Mouse (Mus musculus): ENCODE measurements around the gene Npas3.
A peak's percentile ranks its signal among the peaks of the same experiment; 100 is the strongest.

Gene Npas3

DNA sequence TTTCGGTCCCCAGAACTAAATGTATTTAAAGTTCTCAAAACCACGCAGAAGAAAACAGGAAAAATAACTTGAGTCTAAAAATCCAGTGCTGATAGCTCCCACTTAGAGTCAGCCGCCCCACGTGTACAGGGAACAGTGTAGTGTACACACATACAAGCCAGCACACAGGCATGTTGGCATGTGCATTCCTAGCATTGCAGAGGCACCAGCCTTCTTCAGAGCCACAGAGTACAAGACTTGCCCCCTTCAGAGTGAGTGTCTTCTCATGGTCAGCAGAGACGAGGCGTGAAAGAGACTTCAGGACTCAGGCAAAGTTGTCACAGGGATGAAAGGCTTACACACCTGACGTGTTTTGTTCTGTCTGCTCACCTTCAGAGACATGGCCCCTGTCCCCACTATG, 565.8 kb downstream of the Npas3 start:
- DNase-seq = no peak

DNA sequence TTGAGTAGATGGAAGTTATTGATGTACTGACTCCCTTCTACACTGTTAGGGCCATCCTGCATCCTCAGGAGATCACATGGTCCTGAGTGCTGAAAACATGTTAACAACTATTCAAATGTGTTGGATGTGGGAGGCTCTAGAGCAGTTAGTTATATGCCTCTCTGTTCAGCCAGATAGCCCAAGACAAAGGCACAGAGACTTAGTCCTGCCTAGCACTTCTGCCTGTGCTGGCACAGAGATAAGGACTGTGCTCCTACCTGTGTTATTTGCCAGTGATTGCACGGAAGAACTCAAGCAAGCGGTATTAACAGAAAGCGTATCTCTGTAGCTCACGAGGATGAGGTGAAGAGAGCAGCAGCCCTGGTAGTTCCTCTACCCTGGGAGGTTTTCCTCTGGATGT, 571.5 kb downstream of the Npas3 start:
- DNase-seq = no peak

DNA sequence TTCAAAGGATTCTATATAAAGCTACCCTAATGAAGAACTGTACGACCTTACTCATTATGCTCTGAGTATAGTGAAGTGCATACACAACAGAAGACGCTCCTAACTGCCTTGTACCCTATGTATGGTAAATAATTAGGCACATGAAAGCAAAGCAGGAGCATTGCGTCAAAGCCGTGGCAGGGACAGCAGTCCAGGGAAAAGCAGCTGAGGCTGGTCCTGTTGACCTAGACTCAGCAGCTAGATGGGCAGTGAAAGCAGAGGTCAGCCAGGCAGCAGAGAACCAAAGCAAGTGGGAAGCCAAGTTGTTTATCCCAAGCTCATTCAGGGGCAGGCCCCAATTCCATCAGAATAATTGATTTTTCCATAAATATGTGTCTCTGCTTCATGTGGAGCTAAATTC, 574.4 kb downstream of the Npas3 start:
- no peak for DNase-seq

DNA sequence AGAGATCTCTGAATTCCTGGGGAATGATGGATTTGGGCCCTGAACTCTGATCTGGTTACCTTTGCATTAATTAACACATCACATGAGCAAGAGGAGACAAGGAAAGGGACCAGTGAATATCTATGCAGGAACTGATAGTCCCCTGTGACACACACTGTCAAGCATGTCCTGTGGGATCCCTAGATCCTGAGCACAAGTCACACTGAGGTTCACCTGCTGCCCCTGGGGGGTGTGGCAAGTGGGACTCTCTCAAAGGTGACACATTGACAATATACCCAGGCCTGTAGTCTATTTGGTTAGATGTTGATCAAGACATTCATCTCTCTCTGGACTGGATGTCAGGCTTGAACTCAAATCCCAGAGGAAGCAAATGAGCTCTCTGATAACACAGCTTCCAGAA, 576.8 kb downstream of the Npas3 start:
- no peak for DNase-seq

DNA sequence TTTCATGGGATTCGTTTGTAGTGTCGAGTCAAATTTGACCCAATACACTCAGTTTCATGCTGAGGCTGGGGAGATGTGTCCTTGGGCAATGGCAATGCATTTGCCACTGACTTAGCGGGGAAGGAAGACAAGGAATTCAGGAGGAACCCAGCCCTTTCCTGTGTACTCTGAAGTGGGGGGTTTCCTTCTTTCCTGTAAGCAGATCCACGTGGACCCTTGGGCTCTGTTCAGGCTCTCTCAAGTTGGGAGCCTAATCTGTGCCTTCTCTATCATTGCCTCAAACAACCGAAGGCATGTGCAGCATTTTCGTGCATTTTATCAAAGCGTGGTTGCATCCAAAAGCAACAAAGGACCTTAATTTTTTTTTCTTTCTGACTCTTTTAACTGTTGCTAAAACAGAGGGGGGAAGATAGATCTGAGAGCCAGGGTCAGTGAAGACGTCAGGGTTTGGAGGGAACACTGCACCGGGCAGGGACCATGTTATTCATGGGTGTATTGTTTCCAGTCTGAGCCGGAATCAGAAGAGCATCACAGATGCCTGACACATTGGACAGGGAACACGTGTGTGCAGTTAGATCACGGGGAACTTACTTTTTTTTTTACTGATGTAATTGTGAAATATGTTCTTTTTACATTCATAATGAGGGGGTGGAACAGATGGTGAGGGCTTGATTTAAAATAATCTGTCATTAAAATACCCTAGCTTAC, 577.6 kb downstream of the Npas3 start:
- DNase-seq = no peak

DNA sequence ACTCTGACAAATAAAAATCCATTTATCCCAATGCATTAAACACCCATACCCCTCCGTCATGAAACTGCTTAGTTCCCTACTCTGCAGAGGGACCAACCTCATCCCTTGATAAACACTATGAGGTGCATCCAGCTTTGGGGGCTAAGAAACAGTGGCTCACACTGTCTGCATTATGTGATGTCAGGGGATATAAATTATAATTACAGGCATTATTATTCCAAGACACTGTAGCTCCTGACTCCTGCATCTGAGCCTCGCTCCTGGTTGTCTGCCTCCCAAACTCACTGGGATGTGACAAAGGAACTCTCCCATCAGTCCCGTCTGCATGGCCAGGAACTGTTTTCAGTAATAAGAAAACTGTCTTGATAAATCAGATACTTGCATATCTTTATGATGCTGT, 578.3 kb downstream of the Npas3 start:
- no peak for DNase-seq

DNA sequence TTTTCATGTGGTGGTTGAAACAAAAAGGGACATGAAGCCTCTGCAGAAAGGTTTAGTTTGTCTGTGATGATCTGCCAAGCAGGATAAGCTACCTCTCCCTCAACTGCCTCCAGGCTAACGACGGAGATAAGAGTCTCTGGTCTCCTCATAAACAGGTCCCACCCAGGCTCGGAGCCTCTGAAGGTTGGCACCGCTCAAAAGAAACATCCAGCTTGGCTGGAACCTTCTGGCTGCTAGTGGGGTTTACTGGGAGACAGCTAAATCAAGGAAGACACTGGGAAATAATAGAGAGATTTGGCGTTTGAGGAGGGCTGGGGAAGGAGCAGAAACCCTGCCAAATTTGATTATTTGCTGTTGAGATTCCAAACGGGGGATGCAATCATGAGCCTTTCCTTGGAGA, 584.1 kb downstream of the Npas3 start:
- peak; percentile 86 for DNase-seq

DNA sequence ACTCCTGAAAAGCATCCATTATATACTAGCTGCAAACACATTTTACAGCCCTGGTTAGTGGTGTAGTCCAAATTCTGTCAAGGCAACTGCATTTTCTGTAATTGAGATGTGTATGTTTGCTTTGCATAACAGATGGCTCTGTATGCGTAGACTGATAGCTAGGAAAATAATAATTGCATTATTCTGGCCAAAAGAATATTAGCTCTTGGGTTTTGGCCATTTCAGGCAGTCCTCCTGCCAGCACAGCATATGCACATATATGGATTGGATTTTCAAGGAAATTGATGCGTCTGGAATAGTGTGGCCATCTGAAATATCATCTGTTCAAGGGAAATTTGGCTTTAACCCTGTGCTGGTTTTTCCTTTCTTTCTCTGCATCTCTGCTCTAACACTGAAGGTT, 584.9 kb downstream of the Npas3 start:
- DNase-seq = no peak

DNA sequence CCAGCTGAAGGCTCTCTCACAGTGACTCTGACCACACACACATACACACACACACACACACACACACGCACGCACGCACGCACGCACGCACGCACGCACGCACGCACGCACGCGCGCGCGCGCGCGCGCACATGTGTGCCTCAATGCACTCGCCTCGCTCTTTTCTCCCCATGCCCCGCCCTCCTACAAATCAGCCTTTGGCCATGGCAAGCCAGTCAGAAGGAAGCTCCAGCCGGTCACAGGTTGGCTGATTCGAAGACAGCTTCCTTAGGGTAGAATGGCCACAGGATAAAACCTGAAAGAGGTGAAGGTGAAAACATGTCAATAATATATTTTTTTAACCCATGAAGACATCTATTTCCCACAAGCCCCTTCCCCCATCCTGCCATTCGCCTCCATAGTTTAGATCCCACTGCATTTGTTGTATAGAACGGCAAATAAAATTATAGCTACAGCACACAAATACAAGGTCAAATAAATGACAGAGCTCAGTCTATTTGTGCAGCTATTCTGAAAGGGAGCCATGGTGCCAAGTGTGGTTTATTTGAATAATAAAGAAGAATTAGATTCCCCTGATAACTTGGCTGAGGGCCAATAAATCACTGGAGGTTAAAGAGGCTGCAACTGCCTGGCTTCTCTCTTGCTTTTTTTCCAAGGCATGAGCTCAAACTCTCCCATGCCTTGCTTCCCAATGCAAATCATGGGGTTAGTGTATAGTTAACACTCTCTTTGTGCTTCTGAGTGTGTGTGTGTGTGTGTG, 587.7 kb downstream of the Npas3 start:
- peak; percentile 63 for DNase-seq

DNA sequence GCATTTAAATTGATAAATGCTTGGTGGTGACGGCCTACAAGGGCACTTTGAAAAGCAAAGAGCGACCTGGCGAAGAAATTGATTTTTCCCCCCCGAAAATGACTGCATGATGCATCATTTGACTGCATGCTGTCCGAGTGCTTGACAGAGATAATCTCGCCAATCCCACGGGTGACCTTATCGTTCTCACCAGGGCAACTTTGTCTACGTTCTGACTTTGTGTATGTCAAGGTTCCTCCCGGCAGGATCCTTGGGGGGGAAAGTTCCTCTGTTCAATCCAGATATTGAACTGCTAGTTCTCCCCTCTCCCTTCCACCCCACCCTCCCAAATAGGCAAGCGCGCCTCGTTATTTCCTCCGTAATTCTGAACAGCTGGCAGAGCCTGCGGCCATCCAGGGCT, 588.9 kb downstream of the Npas3 start:
- peak; percentile 84 for DNase-seq

DNA sequence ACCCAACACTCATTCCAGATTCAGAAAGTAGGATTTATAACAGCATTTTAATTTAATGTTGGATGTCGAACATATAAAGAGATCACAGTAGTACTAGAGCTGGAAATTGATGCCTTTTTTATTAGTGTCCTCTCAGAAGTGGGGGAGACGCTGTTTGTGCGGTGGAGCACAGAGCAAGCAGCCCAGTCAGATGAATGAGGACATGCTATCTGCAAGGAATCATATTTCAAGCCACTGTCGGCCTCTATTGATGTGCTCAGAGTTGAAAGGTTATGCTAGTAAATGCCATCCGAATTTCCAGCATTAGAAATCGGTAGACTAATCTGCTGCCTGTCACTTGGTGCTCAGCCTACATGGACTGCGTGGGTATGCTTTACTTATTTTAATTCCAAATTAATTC, 590.1 kb downstream of the Npas3 start:
- DNase-seq = no peak

DNA sequence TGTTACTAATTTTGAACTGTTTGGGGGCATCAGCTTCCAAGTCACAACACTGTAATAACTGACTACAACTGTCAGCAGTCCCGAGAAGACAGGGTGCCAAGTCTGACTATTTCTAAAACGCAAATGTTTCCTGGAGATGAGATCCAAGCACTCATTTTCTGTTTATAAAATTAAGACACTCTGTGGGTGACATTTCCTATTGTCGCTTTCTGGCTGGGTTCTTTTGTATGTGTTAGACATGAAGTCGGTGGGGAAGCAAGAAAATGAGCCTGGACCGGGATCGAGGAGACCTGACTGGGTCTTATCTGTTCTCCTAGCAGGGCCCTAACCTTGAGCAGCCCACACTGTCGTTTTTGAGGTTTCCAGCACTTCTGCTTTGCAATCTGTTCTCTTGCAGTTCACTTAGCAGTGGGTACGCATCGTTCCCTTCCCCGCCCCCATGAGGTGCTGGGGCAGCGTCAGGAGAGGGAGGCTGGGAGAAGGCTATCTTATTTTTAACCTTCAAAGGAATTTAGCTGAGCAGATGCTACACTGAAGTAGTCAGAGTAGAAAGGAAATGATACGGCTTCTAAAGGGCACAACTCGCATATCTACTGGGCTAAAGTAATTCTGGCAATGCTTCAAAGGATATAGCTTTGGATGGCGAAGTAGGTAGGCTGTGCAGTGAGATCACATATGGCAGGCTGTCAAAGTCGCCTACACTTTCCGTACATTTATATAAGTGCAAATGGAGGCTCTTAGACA, 593.6 kb downstream of the Npas3 start:
- no peak for DNase-seq

DNA sequence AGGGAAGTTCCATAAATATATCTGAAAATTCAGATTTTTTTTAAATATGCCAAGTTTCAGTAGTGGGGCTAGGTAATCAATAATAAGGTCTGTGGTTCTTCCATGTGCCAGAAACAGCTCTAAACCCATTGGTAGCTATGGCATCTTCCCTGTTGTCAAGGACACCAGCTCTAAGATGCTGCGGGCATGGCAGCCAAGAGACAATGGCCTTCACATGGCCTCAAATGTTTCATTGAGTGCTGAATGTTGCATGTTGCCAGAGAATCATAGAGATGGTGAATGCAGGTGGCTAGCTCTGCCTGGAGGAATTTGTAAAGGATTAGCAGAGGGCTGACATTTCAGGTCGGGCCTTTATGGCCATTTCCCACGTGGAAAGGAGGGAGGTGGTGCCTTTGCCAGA, 595.1 kb downstream of the Npas3 start:
- DNase-seq = no peak

DNA sequence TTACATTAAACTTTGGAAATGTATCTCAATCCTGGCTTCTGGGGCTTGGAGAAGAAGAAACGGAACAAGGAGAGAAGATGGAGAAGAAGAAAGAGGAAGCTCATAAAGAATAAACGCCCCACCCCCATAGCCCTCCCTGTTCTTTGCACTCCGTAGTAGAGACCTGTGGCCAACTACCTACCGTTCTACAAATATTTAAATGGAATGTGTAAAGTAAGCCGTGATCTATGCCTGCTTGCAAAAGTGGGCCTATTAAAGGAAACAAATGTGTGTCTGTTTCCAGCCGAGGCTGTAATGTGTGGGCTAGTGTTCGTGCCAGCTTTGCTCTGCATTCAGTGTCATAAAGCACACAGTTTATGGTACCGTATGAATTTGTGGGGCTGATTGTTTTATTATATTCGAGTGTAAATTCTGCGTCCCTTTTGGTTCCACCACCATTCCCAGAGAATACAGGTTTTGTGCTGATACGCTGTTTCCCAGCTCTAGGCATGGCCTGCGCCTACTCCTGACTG, 597.7 kb downstream of the Npas3 start:
- DNase-seq = no peak

DNA sequence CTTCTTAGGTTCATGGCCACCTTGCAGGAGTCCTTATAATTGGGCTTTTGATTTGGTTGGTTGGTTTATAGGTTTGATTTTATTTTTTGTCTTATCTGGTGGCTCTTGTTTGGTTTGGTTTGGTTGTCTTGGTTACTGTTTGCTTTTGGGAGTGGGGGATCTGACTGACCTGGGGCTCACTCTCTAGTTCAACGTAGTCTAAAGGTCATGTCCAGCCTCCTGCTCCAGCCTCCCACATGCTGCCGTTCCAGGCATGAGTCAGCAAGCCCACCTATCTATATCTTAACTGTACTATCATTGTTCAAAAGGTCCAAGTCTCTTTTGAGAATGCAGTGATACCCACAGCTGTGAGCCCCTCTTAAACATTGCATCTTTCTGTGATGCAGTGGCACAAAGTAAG, 600.8 kb downstream of the Npas3 start:
- DNase-seq = no peak

DNA sequence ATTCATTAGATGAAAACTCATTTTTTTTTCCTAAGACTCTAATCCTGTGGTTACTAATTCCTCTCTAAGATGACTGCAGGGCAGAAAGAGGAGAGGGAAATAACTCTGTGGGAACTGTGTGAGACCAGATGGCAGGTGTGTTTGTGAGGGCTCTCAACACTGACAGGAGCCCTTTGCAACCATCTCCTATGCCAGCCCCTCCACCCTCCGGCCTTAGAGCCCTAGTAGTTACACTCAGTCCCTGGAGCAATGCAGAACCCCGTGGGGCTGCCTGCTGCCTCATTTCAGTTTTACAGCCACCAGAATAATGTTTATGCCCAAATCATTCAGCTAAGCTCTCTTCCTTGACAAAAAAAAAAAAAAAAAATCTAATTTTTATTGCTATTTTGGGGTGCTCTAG, 604.0 kb downstream of the Npas3 start:
- no peak for DNase-seq

DNA sequence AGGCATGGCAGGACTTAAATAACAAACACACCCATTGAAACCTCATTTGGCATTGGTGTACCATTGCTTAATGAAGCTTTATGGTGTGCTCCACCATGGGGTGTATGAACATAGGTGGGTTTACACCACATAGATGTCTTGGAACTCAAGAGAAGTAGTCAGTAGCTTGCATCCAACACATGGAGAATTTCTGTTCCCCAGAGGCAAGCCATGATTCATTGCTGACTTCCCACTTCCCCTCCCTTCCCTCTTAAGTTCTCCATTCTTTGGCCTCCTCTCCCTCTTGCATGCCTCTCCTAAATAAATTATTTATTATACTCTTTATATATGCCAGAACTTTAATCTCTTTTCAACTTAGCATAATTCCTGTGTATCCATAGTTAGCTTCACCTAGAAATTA, 611.7 kb downstream of the Npas3 start:
- no peak for DNase-seq

DNA sequence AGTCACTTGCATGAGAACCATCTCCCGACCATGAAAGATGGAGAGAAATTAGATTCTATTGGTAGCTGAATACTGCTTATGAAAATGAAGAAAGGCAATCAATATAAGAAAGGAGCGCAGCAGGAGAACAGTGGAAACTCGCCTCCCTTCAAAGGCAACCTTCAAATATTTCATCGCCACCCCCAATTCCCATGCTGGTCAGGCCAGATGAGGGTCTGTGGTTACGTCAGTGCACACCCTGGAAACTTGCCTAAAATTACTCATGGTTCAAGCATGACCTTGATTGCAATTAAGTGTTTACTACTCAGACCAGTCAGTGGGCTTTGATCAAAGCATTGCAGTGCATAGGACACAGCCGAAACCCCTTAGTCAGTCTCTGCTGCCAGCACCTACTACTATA, 613.8 kb downstream of the Npas3 start:
- DNase-seq = no peak

DNA sequence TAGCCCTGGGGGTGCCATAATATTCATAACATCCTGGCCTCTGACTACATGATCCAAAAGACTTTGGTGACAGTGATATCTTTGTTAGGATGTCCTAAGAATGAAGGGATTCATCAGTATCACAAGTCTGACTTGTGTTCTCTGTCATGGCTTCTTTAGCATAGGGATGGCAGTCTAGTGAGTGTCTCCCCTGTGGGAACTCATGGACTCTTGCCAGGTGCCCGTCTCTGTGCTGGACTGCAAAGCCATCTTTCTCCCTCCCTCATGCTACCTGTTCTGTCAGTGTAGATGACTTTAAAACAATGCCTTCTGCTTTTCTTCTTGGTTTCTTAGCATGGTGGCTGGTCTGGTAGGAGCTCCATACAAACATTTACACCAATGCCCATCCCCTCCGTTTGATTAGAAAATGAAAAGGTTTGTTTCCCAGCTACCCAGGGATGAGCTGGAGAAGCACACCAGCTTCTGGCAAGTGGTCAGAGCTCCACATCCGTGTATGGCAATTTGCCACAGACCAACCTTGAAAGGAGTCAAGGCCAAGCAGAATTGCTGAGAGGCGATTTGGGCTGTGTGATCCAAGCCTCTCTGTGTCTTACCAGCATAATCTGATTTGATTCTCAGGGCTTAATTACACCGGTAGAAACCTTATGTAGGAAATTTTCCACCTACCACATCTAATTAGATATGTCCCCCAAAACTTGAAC, 616.1 kb downstream of the Npas3 start:
- no peak for DNase-seq

DNA sequence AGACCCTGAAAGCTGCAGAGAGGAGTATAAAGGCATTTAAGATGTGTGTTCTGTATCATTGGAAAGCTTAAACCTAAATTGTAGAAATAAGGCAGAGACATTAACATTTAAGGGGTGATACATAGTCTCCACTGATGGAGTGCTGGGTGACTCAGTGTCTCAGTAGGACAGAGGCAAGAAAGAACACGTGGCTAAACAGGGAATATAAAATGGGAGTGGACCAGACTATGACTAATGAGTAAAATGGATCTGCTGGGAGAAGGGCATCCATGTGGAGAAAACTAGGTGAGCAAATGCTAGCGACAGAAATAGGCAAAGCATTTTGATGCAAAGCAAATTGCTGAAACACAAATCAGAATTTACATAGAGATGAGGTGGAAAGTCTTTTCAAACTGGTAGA, 617.2 kb downstream of the Npas3 start:
- DNase-seq = no peak

DNA sequence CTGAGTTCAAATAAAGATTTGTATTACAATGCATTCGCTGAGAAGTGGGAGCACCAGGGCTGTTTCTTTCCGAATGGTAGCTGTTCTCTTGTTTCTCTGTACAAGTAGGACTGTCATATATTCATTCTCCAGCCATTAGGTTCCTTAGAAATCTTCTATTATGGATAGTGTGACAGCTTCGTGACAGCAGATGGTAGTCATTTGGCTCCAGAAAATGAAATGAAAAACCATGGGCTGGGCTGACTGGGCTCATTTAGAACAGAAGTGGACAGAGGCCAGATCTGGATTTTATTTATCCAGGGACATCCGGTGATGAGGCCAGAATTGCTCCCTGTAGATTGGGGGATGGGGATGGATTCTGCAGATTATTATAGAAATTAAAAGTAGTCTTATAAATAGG, 621.5 kb downstream of the Npas3 start:
- no peak for DNase-seq

DNA sequence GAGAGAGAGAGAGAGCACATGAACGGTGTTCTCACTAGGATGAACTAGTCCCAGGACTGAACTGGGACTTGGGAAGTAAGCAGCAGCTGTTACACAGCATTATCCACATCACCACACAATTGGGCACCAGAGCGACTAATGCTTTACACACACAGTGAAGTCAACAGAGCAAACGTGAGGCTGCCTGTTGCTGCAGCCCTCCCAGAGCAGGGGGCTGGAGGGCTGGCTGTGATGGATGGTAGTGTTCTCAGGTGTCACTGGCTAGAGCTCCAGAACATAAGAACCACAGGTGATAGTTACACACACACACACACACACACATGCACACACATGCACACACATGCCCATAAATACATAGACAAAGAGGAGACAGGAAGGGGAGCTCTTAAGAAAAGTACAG, 626.7 kb downstream of the Npas3 start:
- no peak for DNase-seq

DNA sequence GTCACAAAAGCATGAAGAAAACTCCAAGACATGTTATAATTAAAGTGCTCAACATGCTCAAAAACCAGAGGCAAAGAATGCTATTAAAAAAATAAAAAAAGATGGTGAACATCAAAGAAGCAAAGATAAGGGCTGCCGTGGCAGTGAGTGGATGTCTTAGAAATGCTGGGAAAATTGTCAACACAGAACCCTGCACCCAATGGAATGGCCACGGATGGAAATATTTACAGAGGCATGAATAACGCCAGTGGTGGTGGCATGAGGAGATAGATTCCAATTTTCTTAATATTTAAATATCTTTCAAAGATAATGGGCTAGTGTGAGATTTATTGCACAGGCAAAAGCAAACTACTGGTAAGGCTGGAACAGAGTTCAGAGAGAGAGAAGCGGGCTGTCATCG, 628.2 kb downstream of the Npas3 start:
- DNase-seq = no peak

Measured in liver (tissue).